Mouse (Mus musculus) liver, adult 2 months (tissue): ENCODE data around the gene Zdhhc18.

ENCODE experiments used
- CTCF ChIP-seq: fragments of 200-500 bp; IDR thresholded peaks from 2 replicates; pipeline ENCODE4 v1.5.1; 2011; ENCODE audit warnings: low read depth, low read length, control low read depth
- POLR2A ChIP-seq: fragments of 200-500 bp; IDR thresholded peaks from 2 replicates; pipeline ENCODE4 v1.6.1; 2011; ENCODE audit warnings: low read length, control low read depth; ENCODE audit not compliant: insufficient read depth; ENCODE audit errors: extremely low read depth

DNA sequence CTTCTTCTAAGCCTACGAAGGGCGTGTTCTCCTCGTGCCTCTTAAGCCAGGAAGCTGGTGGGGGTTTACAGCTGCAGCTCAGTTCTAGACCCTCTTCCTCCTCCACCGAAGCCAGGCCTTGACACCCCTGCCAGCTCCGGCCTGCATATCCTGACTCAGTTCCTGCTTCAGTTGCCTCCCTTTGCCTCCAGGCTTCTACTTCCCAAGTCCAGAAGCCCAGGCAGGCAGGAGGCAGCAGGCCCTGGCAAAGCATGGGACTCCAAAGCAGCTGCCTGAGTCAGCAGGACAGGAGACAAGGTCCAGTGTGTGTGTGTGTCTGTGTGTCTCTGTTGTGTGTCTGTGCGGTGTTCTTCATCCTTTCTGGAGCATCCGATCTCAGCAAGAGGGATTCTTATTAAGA is 45.8 kb downstream of the Zdhhc18 start:
- TF ChIP-seq CTCF (no peak), POLR2A (no peak)
